Mouse (Mus musculus): ENCODE measurements around the gene Rps7. TPM values are rescaled to one million over a fixed set of nuclear protein-coding genes. Genes with fewer than 3 reads are reported as not detected.

The Rps7 gene
- 158 and 175 TPM in 2 replicates for polyA plus RNA-seq (2012; rRNA removed)

DNA sequence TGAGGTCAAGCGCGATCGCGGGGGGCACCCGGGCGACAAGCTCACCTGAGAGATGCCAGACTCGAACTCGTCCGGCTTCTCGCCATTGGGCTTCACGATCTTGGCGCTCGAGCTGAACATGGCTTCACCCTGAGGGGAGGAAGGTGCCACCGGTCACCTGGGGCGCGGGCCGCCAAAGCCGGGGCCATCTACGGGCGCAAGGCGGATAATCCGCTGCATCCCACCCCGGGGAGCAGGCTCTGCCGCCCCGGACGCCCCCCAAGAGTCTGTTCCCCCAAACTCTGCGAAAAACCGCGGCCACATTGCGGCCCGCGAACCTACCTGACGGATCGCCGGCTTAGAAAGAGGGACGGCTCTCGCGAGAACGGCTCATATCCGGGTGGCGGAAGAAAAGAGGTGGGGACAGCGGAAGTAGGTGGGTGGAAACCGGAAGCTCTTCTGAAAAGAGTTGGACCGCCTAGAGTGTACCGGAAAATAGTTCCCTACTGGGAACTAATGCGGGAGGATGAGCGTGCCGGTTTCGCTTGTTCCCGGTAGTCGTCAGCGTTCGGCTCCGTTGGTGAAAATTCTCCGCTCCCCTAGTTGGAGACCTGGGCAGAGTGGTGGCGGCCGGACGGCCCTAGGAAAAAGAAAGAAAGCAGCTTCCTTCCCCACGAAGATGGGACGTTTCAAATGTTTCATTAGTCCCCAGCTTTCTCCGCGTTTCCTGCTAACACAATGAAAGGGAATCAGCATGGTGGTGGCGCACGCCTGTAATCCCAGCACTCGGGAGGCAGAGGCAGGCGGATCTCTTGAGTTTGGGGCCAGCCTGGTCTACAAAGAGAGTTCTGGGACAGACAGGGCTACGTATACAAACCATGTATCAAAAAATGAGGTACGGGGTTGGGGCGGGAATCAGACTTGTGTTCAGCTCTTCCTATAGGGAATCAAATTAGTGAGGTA is at the start of gene Rps7:
Rps7 (minus strand) TSS at position 419 of the 942 bp plus-strand sequence.
- WGBS = 4% methylated on average over 69 of the region's 69 CpGs
- peak; percentile 95 for DNase-seq
- no peak for TF ChIP-seq CTCF (IDR thresholded peaks at IDR 0.05; ENCODE audit: insufficient read depth, low read length)
- peak; percentile 79; the same call in 1 of the 2 replicates for TF ChIP-seq POLR2A (IDR thresholded peaks at IDR 0.05; ENCODE audit: borderline replicate concordance, extremely low read depth, low read depth, low read length)
- peaks cover 2% of the 10 kb centered on the region; the same call in 1 of the 2 replicates for H3K4me1 ChIP-seq (ENCODE audit: control insufficient read depth, insufficient read depth, low read length)
- peak within 1 kb of the TSS; percentile 85 for H3K4me3 ChIP-seq (replicated peaks; ENCODE audit: extremely low read depth, low read depth, low read length)

GRCm38 (mm10) chr12:28684674-28685073 is 48.9 kb upstream of the Rps7 start:
- no peak for DNase-seq
- no peak overlapping the region for H3K4me3 ChIP-seq (replicated peaks; ENCODE audit: extremely low read depth, low read depth, low read length)
- H3K4me1 ChIP-seq (ENCODE audit: control insufficient read depth, insufficient read depth, low read length) = no peaks in the 10 kb centered on the region
- WGBS = 100% methylated on average over 1 of the region's 1 CpGs
- no peak for TF ChIP-seq CTCF (IDR thresholded peaks at IDR 0.05; ENCODE audit: insufficient read depth, low read length)
- TF ChIP-seq POLR2A (IDR thresholded peaks at IDR 0.05; ENCODE audit: borderline replicate concordance, extremely low read depth, low read depth, low read length) = no peak

DNA sequence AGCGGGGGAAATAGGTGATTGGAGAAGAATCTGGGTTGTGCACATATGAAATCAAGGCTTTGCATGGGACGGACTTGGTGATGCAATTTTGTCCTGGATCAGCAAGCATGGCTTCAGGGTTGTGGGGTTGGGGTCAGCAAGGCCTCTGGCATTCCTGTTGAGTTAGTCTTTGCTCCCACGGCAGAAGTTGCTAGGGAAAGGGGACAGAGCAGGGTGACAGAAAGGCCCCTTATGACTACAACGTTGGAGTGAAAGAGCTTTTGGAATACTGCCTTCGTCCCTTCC is 40.1 kb upstream of the Rps7 start:
- TF ChIP-seq POLR2A (IDR thresholded peaks at IDR 0.05; ENCODE audit: borderline replicate concordance, extremely low read depth, low read depth, low read length) = no peak
- TF ChIP-seq CTCF (IDR thresholded peaks at IDR 0.05; ENCODE audit: insufficient read depth, low read length) = no peak
- 50% methylated on average over 5 of the region's 5 CpGs for WGBS
- peaks cover 3% of the 10 kb centered on the region; the same call in 1 of the 2 replicates for H3K4me1 ChIP-seq (ENCODE audit: control insufficient read depth, insufficient read depth, low read length)
- peak overlapping the region; percentile 90 for H3K4me3 ChIP-seq (replicated peaks; ENCODE audit: extremely low read depth, low read depth, low read length)
- DNase-seq = no peak

- peak; percentile 83 for DNase-seq
Observed at GRCm38 (mm10) chr12:28675121-28675924, 39.6 kb upstream of the Rps7 start, which contains the start of gene Adi1. Gene Adi1 (plus strand): TSS chr12:28675231.

DNA sequence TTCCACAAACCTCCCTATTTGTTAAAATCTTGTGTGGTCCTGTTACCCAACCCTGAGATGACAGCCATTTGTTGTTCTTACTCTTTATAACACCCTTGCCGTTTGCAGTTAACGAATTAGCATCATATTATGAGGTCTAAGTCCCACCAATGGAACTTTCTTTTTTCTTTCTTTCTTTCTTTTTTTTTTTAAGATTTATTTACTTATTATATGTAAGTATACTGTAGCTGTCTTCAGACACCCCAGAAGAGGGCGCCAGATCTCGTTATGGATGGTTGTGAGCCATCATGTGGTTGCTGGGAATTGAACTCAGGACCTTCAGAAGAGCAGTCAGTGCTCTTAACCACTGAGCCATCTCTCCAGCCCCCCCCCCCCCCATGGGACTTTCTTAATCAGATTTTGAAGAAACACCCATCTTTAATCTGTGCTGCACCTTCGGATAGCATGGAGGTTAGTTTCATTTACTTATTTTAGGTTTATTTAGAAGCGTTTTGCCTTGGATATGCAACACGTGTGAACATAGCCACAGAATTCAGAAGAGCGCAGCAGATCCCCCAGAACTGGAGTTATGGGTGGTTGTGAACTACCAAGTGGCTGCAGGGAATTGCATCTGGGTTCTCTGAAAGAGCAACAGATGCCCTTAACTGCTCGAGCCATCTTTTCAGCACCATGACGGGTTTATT is 38.4 kb upstream of the Rps7 start:
- no peak for TF ChIP-seq POLR2A (IDR thresholded peaks at IDR 0.05; ENCODE audit: borderline replicate concordance, extremely low read depth, low read depth, low read length)
- no peak for TF ChIP-seq CTCF (IDR thresholded peaks at IDR 0.05; ENCODE audit: insufficient read depth, low read length)
- Histone ChIP-seq H3K4me1 (ENCODE audit: control insufficient read depth, insufficient read depth, low read length) (peaks cover 3% of the 10 kb centered on the region; the same call in 1 of the 2 replicates), H3K4me3 (replicated peaks; ENCODE audit: extremely low read depth, low read depth, low read length) (no peak overlapping the region)
- DNase-seq = no peak
- 81% methylated on average over 10 of the region's 10 CpGs for WGBS

More at GRCm38 (mm10) chr12:28675121-28675924, 39.6 kb upstream of the Rps7 start, which contains the start of gene Adi1:
- WGBS = 2% methylated on average over 53 of the region's 53 CpGs
- Histone ChIP-seq H3K4me1 (ENCODE audit: control insufficient read depth, insufficient read depth, low read length) (peaks cover 3% of the 10 kb centered on the region; the same call in 1 of the 2 replicates), H3K4me3 (replicated peaks; ENCODE audit: extremely low read depth, low read depth, low read length) (peak within 1 kb of the TSS; percentile 90)
- TF ChIP-seq POLR2A (IDR thresholded peaks at IDR 0.05; ENCODE audit: borderline replicate concordance, extremely low read depth, low read depth, low read length) = no peak; the same call in 1 of the 2 replicates
- no peak for TF ChIP-seq CTCF (IDR thresholded peaks at IDR 0.05; ENCODE audit: insufficient read depth, low read length)

DNA sequence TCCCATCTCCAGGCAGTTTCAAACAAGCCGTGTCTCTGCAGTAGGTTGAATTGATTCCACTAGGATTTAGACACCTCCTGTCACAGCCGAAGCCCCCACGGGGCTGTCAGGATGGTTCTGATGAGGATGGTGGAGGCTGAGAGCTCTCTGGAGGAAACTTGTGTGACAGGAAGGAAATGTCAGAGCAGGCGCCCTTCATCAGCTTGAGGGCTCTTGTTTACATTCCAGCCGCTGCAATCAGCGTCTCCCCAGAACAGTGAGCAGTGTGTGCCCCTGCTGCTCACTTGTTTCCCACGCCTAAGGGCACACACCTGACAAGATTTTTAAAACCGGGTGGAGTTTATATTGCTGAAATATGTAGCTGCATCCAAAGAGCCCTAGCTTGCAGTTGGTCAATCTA is 31.5 kb upstream of the Rps7 start:
- TF ChIP-seq POLR2A (IDR thresholded peaks at IDR 0.05; ENCODE audit: borderline replicate concordance, extremely low read depth, low read depth, low read length) (no peak), CTCF (IDR thresholded peaks at IDR 0.05; ENCODE audit: insufficient read depth, low read length) (no peak)
- 6% methylated on average over 8 of the region's 8 CpGs for WGBS
- Histone ChIP-seq H3K4me1 (ENCODE audit: control insufficient read depth, insufficient read depth, low read length) (peaks cover 7% of the 10 kb centered on the region; the same call in 1 of the 2 replicates), H3K4me3 (replicated peaks; ENCODE audit: extremely low read depth, low read depth, low read length) (no peak overlapping the region)
- peak; percentile 5 for DNase-seq

- WGBS = 17% methylated on average over 4 of the region's 4 CpGs
- DNase-seq = no peak
Observed at GRCm38 (mm10) chr12:28666734-28667133, 31.0 kb upstream of the Rps7 start.

GRCm38 (mm10) chr12:28662628-28663027 is 26.9 kb upstream of the Rps7 start:
- Histone ChIP-seq H3K4me1 (ENCODE audit: control insufficient read depth, insufficient read depth, low read length) (peaks cover 4% of the 10 kb centered on the region; the same call in 1 of the 2 replicates), H3K4me3 (replicated peaks; ENCODE audit: extremely low read depth, low read depth, low read length) (no peak overlapping the region)
- TF ChIP-seq CTCF (IDR thresholded peaks at IDR 0.05; ENCODE audit: insufficient read depth, low read length) (no peak), POLR2A (IDR thresholded peaks at IDR 0.05; ENCODE audit: borderline replicate concordance, extremely low read depth, low read depth, low read length) (no peak)
- no peak for DNase-seq
- 78% methylated on average over 4 of the region's 4 CpGs for WGBS

More at GRCm38 (mm10) chr12:28666734-28667133, 31.0 kb upstream of the Rps7 start:
- Histone ChIP-seq H3K4me1 (ENCODE audit: control insufficient read depth, insufficient read depth, low read length) (peaks cover 7% of the 10 kb centered on the region; the same call in 1 of the 2 replicates), H3K4me3 (replicated peaks; ENCODE audit: extremely low read depth, low read depth, low read length) (no peak overlapping the region)
- no peak for TF ChIP-seq CTCF (IDR thresholded peaks at IDR 0.05; ENCODE audit: insufficient read depth, low read length)
